Mouse (Mus musculus) A20 (cell line): ENCODE data around the gene 1700001P01Rik.

Source experiments
- DNase-seq: peaks from one replicate; pipeline ENCODE4 v3.0.0-alpha.2; 2011; ENCODE audit warnings: low read depth, low spot score

The 1700001P01Rik gene

DNA sequence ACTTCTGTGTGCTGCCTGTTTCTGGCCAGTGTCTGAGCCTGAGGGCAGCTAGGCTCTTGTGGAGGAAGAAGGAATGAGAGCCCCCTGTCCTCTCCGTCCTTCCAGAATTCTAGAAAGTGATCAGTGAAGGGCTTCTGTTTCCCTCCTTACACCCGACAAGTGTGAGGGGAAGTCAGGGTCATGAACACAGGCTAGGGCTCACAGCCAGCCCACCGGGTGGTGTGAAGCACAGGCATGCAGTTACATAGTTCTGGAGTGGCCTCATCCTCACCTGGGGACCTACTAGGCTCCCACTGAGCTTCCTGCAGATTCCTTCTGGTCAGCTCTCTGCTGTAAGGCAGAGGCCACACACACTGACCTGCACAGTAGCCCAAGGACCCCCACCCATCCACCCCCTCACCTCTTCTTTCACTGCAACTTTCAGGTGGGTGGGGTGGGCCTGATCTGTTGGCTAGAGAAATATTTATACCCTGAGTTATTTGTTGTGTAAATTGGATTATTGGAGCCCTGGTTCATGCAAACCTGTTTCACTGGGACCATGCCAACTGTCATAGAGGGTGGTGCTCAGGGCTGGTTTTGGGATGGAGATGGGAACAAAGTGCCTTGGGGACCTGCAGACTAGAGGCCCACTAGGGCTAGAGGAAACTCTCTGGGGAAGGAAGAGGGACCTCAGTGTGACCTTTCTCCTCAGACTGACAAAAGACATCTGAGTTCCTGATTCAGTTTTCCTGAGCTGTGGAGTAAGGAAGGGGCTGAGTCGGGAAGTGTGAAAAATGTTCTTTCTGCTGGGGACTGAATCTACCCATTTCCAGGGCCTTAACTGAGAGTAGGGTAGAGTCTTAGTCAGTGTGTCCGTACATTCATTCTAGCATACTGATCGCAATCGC, 33.8 kb upstream of the 1700001P01Rik start:
- no peak for DNase-seq

DNA sequence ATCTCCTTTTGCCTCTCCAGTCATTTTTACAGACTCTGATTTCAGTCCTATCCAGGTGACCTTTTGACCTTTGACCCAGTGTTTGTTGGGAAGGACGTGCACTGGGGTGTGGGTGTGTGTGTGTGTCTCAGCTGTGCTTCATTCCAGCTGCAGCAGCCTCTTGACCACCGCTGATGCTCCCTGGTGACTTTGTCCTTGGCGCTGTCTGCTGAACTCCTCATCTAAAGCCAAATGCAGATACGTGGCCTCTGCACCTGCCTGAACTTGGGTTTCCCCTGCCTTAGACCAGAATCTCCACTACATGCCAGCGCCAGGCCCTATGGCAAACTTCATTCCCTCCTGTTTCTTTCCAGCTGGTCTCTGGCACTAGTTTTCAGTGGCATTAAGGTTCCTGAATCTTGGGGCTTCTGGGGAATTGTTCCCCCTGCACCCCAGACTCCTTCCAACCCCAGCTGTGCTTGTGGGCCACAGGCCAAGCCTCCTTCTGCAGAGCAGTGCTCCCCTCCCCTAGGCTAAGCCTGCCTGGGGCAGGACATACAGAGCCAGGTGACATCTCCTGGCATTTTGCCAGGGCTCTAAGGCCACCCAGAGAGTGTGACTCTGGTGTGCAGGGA, 33.0 kb upstream of the 1700001P01Rik start:
- peak; percentile 66 for DNase-seq

DNA sequence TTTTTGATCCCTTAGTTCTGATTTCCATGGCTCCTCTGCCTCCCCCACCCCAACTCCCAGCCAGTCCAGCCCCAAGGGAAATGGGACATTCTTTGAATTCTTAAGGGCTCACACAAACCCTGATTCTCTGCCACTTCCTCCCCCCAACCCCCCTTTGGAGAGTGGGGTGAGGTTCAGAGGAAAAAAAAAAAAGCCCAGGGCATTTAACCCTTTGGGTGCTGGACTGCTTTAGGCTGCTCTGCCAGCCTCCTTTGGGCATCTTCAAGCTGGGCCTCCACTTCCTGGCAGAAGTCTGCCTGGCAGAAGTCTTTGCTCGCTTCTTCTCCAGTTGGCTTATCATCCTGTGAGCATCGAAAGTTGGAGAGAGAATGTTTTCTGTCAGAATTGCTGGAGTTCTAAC, 32.4 kb upstream of the 1700001P01Rik start:
- DNase-seq = no peak

DNA sequence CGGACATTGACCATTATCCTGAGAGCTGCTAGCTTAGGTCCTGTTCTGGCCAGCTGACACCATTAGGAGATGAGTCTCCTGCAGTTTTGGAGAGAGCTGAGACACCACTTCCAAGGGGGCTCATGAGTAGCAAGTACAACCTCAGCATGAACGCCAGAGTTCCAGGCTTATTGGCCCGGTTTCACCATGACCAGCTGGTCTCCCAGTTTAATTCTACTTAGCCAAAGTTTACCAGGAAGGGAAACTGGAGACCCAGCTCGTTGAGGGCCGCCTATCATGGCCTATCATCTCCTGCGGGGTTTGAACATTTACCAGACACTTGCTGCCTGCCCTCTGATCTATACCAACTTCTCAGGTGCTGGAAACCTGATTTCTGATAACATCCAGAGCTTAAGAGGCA, 31.9 kb upstream of the 1700001P01Rik start:
- no peak for DNase-seq

DNA sequence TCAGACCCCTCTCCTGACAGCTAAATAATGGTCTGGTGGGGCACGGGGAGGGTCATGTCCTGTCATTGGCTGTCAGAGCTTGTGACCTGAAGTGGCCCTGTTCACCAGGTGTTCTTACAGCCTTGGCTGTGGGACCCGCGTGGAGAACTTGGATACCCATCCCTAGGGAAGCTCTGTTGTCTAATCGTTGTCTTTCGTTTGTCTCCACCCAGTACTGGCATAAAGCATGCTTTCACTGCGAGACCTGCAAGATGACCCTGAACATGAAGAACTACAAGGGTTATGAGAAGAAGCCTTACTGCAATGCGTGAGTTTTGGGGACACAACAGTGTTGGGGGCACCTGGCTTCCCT, 30.9 kb upstream of the 1700001P01Rik start:
- DNase-seq = no peak

DNA sequence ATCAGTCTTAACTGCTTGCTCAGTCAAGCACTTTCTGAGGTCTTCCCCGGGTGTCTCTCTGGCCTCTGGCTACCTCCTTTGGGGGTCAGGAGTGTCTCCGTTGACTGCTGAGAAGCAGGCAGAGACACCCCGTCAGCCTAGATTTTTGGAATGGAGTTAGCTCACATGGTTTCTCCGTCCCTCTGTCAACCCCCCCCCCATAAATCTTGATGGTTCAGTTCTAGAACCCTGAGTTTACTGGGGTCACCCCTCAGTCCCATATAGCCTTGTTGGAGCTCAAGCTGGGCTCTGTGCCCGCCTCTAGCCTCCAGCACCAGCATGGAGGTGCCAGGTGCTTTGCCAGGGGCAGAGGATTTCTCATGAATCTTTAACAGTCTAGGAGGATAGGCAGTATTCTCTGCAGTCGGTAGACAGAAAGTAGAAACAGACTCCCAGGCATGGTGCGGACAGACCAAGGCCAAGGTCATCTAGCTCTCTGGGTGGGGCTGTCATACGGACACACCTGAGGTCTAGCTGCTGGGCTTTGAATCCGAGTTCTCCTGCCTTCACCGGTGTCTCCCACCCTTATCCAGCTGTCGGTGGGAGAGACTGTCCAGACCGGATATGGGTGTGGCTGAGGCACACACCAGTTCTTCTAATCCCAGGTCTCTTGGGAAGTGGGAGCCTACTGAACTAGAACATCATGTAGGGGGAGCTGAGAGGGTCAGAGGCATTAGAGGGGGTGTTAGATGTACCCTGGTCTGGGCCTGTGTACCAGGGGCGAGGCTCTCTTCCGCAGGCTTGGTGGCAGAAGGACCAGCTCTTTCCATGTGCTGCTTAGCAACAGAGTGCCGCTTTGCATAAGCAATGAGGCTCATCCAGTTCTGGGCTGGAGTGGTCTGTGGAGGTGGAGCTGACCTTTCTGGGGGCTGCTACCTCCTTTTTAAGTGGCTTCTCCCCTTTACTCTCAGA, 30.2 kb upstream of the 1700001P01Rik start:
- DNase-seq = no peak

DNA sequence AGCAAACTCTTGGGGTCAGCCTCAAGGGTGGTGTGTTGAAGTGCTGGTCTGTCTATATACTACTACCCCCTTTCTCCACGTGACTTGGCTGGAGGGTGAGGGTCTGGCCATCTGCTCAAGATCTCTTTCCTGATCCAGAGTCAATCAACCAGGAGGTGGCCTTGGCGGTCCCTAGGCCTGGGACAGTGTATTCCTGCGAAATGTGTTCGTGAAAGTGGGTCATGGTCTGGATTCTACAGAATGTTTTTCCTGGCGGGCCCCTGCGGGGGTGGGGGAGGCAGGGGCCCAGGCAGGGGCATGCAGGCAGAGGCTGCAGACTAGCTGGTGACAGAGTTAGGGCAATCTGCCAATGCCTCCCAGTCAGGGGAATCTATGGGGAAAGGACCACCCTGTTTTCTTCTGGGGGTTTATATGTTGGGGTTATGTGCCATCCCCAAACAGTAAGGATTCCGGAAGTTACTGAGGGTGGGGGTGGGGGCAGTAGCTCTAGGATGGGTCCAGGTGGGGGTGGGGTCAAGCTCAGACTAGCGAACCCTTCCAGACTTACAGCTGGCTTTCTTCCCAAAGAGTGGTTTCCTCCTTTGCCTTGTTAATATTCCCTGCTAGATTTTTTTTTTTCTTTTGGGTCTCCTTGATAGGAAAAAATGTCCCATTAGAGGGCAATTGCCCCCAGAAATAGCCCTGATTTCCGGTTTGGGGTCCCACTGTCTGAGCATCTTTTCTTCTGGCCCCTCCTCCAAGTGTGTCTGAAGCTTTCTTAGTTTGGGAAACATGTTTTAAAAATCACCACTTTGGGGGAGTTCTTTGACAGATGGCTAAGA, 29.3 kb upstream of the 1700001P01Rik start:
- no peak for DNase-seq

DNA sequence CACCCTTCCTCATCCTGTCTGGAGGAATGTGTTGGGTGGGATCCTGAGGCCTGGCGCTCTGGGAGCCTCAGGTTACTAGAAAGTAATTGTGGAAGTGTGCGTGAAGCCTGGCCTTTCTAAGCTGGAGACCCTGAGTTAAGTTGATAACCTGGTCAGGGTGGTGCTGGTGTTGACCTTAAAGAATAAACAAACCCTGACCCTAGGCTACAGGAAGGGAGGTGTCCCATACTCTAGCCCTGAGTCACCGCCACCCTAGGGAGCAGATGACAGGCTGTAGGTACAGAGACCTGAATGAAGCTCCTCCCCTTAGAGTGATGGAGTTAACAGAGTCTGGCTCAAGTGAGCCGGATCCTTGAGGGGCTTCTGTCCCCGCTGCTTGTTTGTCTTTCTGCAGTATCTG, 28.1 kb upstream of the 1700001P01Rik start:
- DNase-seq = no peak

DNA sequence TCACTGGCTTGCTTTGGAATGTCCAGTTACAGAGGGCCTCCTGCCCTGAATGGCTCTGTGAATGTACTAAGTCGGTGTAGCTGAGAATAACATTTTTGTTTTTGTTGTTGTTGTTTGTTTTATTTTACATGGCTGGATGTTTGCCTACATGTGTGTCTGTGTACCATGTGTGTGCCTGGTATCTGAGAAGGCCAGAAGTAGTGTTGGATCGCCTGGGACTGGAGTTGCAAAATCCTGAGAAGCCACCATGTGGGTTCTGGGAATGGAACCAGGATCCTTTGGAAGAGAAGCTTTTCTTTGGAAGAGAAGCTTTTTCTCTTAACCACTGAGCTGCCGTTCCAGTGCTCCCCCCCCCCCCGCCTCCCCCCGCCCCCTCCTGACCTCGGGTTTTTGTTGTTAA, 26.8 kb upstream of the 1700001P01Rik start:
- DNase-seq = no peak

DNA sequence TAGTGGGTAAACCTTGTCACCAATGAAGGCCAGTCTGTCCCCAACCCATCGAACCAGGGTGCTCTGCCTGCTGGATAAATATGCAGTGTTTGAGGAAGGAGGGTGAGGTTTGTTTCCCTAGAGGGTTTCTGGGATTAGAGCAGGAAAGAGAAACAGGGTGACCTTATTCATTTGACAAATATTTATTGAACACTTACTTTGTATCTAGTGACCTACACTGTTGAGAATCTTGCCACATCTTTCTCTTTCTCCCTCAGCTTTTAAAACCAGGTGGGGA, 26.4 kb upstream of the 1700001P01Rik start:
- no peak for DNase-seq

DNA sequence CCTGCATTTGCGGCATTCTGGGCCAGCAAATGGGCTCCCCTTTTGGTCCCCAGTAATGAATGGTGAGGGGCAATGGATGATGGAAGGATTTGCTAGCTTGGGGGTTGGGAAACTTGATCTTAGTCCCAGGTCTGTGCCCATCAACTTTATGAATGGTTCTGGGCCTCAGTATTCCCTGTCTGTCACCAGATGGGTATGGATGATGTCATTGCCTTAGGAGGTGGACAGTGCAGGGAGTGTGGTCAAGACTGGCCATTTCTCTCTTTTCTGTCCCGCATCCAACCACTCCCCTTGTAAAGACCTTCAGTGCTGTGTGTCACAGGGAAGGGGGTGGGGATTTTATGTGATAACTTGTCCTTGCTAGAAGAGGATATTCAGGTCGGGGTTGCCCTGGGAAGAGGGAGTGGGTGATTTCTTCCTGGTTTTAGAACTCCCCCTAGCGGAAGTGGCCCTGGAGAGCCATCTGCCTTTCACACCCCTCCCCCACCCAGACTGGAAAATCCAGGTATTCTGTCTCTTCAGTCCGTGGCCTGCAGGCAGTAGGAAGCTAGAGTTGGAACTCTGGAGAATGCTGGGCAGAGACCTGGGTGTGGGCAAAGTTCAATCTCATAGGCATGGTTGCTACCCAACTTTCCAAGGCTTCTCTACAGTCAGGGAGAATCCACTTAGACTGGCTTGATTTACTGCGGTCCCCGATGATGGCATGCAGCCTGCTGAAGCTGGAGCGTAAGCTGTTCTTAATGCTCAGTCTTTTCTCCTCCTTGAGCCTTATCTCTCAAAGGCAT, 25.9 kb upstream of the 1700001P01Rik start:
- no peak for DNase-seq

DNA sequence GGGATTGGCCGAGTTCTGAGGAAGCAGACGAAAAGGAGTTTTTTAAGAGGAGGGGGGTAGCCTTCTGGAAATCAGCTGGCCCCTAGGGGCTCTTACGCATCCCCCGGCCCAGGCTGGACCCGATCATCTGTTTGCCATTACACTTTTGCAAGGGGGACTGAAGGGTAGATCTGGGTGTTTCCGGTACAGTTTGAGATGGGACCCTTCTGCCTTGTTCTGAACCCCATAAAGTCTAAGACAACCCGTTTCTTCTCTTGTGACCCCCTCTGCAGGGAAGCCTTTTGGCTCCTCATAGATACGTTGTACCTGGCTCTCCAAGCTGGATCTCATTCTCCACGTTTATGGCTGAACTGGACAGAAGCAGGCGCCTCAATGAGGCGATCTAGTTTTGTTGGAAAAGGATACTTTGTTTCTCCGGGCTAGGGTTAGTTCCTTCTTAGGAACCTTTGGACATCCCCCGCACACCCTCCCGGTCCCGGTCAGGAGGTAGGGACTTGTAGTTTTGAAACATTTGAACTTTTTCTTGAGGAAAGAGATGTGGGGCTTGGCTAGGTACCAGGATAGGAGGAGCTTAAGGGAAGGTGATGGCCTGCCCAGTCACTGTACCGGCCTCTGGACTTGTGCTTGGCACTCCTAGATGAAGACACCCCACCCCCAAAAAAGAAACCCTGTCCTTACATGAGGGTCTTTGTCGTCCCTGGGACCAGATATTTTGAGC, 25.1 kb upstream of the 1700001P01Rik start:
- DNase-seq = no peak

DNA sequence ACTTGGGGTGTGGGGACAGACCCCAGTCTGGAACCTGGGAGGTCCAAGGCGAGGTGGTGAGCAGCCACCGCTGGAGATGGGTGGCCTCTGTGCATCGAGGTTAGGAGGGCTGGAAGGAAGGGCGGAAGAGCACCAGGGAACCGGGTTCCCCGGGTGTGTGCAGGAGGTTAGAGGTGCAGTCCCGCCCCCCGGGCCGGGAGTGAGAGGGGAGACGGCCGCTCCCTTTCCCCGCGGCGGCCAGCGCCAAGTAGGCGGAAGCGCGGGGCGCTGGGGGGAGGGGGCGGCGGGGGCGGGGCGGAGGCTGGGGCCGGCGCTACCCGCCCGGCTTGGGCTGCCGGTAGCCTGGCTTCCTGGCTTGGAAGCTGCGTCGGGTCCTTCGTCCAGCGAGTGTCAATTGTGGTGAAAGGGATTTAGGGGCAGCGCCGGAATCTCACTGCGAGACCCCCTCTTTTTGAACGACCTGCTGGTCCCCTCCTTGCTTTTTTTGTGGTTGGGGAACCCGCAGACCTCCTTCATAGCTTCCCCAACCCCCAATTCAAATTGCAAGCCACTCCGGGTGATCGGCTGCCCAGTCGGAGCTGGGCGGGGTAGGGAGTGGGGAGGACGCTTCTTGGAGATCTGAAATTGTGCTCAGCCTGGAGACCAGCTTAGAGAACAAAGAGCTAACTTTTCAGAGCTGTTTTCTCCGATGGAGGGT, 24.4 kb upstream of the 1700001P01Rik start:
- peak; percentile 77 for DNase-seq

DNA sequence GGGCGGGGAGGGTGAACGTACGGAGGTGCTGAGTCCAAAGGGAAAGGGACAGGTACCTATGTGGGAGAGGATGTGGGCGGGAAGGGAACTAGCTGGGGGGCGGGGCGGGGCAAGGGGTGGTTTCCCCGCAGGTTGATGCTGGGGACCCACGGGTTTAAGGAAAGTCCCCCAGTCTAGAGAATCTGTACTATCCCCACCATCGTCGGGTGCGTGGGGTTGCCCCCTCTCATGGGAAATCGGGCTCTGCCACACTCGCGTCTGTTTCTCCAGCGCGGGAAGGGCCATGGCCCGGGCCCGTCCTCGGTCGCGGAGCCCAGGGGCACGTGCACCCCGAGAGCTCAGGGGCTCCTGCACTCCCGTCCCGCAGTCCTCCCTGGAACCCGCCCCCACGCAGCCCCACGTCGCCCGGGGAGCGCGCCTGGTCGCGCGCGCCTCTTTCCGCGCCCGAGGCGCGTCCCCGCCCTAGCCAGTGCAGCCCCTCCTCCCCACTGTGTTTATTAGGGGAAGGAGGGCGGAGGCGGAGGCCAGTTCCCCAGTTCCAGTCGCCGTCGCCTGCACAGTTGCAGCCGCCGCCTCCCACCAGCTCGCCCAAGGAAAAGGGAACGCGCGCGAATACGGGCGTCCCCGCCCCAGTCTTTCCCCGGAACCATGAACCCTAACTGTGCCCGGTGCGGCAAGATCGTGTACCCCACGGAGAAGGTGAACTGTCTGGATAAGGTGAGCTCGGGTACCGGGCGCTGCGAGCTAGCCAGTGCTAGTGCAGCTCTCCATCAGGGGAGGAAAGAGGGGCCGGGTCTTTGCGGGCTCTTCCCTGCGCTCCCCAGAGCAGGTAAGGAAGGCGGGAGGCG, 23.7 kb upstream of the 1700001P01Rik start:
- peak; percentile 93 for DNase-seq

DNA sequence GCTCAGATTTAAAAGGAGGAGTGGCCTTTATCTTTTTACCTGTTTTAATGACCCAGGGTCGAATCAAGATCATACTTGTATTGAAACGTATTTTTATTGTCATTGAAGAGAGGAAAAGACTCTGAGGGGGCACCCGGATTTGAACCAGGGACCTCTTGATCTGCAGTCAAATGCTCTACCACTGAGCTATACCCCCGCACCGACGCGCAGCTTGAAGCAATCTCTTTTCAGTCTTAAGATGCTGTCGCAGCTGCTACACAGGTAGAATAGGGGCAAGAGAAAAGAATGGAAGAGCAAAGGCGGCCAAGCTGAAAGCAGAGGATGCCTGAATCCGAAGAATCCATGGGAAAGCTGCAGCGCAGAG, 23.0 kb upstream of the 1700001P01Rik start, which contains the start of gene Lasp1:
Gene Lasp1 (plus strand): TSS at position 219 of the 364 bp plus-strand sequence.
- peak; percentile 95 for DNase-seq

DNA sequence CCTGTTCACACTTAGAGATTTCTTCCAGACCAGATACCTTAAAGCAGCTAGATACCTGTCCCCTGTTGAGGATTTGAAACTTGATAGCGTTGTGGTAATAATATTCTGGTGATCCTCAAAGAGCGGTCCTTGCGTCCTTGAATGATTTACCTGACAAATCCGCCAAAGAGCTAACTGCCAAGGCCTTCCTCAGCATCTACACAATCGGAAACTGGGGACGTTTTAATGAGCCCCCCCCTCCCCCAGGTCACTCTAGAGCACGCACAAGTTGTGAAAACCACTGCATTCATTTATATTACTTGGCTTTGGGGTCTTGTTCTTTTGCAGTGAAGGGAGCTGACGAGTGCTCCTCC, 22.3 kb upstream of the 1700001P01Rik start:
- DNase-seq = peak; percentile 56

DNA sequence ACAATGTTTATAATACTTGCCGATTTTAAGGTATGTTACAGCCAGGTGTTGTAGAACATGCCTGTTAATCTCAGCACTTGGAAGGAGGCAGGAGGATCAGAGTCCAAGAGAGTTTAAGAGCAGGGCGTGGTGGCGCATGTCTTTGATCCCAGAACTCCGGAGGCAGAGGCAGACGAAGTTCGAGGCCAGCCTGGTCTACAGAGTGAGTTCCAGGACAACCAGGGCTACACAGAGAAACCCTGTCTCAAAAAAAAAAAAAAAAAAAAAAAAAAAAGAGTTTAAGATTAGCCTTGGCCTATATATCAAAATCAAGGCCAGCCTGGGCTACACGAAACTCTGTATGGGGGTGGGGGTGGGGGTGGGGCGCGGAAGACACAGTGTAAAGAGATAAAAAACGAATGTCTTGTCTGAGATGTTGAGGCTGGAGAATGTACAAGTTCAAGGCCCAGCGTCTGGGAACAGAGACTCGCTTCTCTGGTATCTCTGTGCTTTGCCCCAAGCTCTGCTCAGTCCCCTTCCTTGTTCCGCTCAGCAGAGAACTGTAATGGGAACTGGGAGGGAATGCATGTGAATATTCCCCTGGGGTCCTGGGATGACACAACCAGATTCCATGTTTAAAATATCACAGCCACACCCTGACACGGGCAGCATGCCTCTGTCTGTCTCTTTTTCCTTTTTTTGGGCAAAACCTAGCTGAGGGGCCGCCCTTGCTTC, 21.8 kb upstream of the 1700001P01Rik start:
- no peak for DNase-seq

DNA sequence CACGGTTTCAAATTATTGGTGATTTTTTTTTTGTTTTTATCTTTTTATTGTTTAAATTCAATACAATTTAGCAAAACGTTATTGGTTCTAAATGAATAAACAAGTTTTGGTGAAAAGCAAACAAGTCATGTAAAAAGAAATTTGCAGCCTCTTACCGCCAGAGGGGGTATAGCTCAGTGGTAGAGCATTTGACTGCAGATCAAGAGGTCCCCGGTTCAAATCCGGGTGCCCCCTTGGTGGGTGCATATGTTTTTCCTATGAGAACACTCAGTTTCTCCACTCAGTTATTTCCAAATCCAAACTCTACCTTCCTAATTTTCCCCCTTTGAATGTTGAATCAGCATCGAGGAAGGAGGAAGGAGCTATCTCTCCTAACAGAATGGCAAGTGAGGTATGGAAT, 21.2 kb upstream of the 1700001P01Rik start:
- peak; percentile 81 for DNase-seq
